8 mouse cellular contexts compared by ENCODE assay signal in the genomic region with DNA sequence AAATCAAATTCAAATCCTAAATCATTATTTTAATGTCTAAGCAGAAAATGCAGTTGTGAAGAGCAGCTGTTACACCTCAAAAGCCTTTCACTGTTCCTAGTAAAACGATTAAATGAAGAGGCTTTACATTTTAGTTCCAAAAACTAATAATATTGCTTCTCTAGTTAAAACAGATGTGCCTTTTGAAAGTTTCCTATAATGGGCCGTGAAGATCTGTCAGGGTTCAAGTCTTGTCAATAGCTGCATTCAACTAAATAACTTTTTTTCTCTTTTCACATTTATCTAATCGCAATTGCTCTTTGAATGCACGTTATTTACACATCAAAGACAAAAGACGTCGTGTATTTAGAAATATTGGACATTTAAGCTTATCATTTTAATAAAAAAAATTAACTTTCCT. TPM values are rescaled to one million over a fixed set of nuclear protein-coding genes. Genes with fewer than 3 reads are reported as not detected.
DNase-seq lines count a peak whose midpoint lies in the region; ATAC-seq and TF ChIP-seq lines count a peak whose summit lies in the region.

No protein-coding gene starts in this region.

- H3K36me3 ChIP-seq in intestine, embryonic 14.5 days (ENCODE audit: control insufficient read depth, insufficient read depth, low read length), result no peaks in the 10 kb centered on the region
- H3K36me3 ChIP-seq in intestine, embryonic 16.5 days (ENCODE audit: control insufficient read depth, insufficient read depth, low read length), result no peaks in the 10 kb centered on the region
- no peaks in the 10 kb centered on the region for H3K36me3 ChIP-seq in hindbrain, embryonic 11.5 days (ENCODE audit: control insufficient read depth, insufficient read depth, low read length)
- no peaks in the 10 kb centered on the region for H3K36me3 ChIP-seq in midbrain, embryonic 10.5 days

- H3K4me3 ChIP-seq in intestine, embryonic 14.5 days (ENCODE audit: low read depth, low read length), result peak overlapping the region; percentile 81
- no peak overlapping the region for H3K4me3 ChIP-seq in intestine, embryonic 16.5 days (ENCODE audit: low read length)
- H3K4me3 ChIP-seq in cortical plate, adult 2 months (ENCODE audit: insufficient read depth, low read length), result peak overlapping the region; percentile 65; the same call in 1 of the 2 replicates
- H3K4me3 ChIP-seq in hindbrain, embryonic 11.5 days (ENCODE audit: low read depth, low read length), result peak overlapping the region; percentile 61
- peak overlapping the region; percentile 88 for H3K4me3 ChIP-seq in midbrain, embryonic 10.5 days

- peak overlapping the region; percentile 60 for H3K4me2 ChIP-seq in intestine, embryonic 14.5 days (ENCODE audit: low read length)
- H3K4me2 ChIP-seq in intestine, embryonic 16.5 days (ENCODE audit: low read depth, low read length), result no peak overlapping the region
- H3K4me2 ChIP-seq in hindbrain, embryonic 11.5 days (replicated peaks; ENCODE audit: low read depth, low read length), result no peak overlapping the region; the same call in 1 of the 2 replicates

- H3K27ac ChIP-seq in intestine, embryonic 14.5 days (ENCODE audit: low read depth), result peak overlapping the region; percentile 100; the same call in 1 of the 2 replicates
- no peak overlapping the region for H3K27ac ChIP-seq in intestine, embryonic 16.5 days (ENCODE audit: low read length)
- H3K27ac ChIP-seq in cortical plate, adult 2 months (ENCODE audit: insufficient read depth, low read length), result no peak overlapping the region
- peak overlapping the region; percentile 98 for H3K27ac ChIP-seq in hindbrain, embryonic 11.5 days (ENCODE audit: low read depth, low read length)
- H3K27ac ChIP-seq in midbrain, embryonic 10.5 days (replicated peaks), result peak overlapping the region; percentile 100

- no peak for ATAC-seq in intestine, embryonic 14.5 days (replicated peaks; ENCODE audit: low FRiP score, low TSS enrichment, low read depth)
- ATAC-seq in intestine, embryonic 16.5 days, result no peak
- no peak for ATAC-seq in hindbrain, embryonic 11.5 days (ENCODE audit: low FRiP score)

- H3K4me1 ChIP-seq in intestine, embryonic 14.5 days (replicated peaks; ENCODE audit: control insufficient read depth, insufficient read depth, low read length), result peaks cover 7% of the 10 kb centered on the region
- peaks cover 4% of the 10 kb centered on the region; the same call in 1 of the 2 replicates for H3K4me1 ChIP-seq in intestine, embryonic 16.5 days (ENCODE audit: control insufficient read depth, insufficient read depth, low read length)
- H3K4me1 ChIP-seq in cortical plate, adult 2 months (ENCODE audit: control insufficient read depth, insufficient read depth, low read length), result peaks cover 2% of the 10 kb centered on the region; the same call in 1 of the 2 replicates
- 0 out of 2 replicates have a peak, but pooled peaks cover 2% of the 10 kb centered on the region for H3K4me1 ChIP-seq in hindbrain, embryonic 11.5 days (replicated peaks; ENCODE audit: control insufficient read depth, insufficient read depth, low read length)
- H3K4me1 ChIP-seq in midbrain, embryonic 10.5 days, result peaks cover 23% of the 10 kb centered on the region

- no peak for TF ChIP-seq CTCF in cortical plate, adult 2 months (IDR thresholded peaks at IDR 0.05; ENCODE audit: extremely low read depth, insufficient read depth, low read length)

- DNase-seq in intestine, embryonic 14.5 days (ENCODE audit: low spot score), result no peak
- no peak for DNase-seq in hindbrain, embryonic 11.5 days (ENCODE audit: low spot score)
- no peak for DNase-seq in midbrain, embryonic 10.5 days (ENCODE audit: low spot score)
- DNase-seq in testis, postnatal 14 days (ENCODE audit: low spot score), result no peak
- no peak for DNase-seq in gastrocnemius, adult 18-20 months (ENCODE audit: low spot score)
- no peak for DNase-seq in kidney, postnatal 25 days

- H3K27me3 ChIP-seq in intestine, embryonic 14.5 days (replicated peaks; ENCODE audit: control insufficient read depth, insufficient read depth, low read length), result no peaks in the 10 kb centered on the region
- no peaks in the 10 kb centered on the region for H3K27me3 ChIP-seq in intestine, embryonic 16.5 days (replicated peaks; ENCODE audit: control insufficient read depth, insufficient read depth, low read length)
- no peaks in the 10 kb centered on the region for H3K27me3 ChIP-seq in hindbrain, embryonic 11.5 days (ENCODE audit: control insufficient read depth, insufficient read depth, low read length)
- no peaks in the 10 kb centered on the region for H3K27me3 ChIP-seq in midbrain, embryonic 10.5 days (ENCODE audit: low read depth, poor library complexity, severe bottlenecking)

- no peaks in the 10 kb centered on the region for H3K9me3 ChIP-seq in intestine, embryonic 14.5 days (ENCODE audit: control insufficient read depth, low read length)
- no peaks in the 10 kb centered on the region for H3K9me3 ChIP-seq in intestine, embryonic 16.5 days (ENCODE audit: control insufficient read depth, low read length)
- no peaks in the 10 kb centered on the region for H3K9me3 ChIP-seq in hindbrain, embryonic 11.5 days (ENCODE audit: control insufficient read depth, low read length)
- H3K9me3 ChIP-seq in midbrain, embryonic 10.5 days (replicated peaks), result no peaks in the 10 kb centered on the region

- no peak for TF ChIP-seq POLR2A in cortical plate, adult 2 months (IDR thresholded peaks at IDR 0.05; ENCODE audit: extremely low read depth, insufficient read depth, low read length)

- 14% methylated on average over 6 of the region's 6 CpGs for WGBS in intestine, embryonic 14.5 days
- 15% methylated on average over 6 of the region's 6 CpGs for WGBS in intestine, embryonic 16.5 days
- WGBS in hindbrain, embryonic 11.5 days, result 14% methylated on average over 6 of the region's 6 CpGs
- 19% methylated on average over 6 of the region's 6 CpGs for WGBS in midbrain, embryonic 10.5 days

- H3K9ac ChIP-seq in intestine, embryonic 14.5 days (ENCODE audit: low read length), result peak overlapping the region; percentile 99
- H3K9ac ChIP-seq in intestine, embryonic 16.5 days (ENCODE audit: low read depth, low read length), result no peak overlapping the region
- H3K9ac ChIP-seq in hindbrain, embryonic 11.5 days (ENCODE audit: low read depth, low read length), result no peak overlapping the region

RNA-seq across cellular contexts. Expression of gene Zc3h6, which starts 1.0 kb away (rescaled TPM):
- 1.7 and 1.9 TPM in 2 replicates for polyA plus RNA-seq in intestine, embryonic 14.5 days (2014; fragmentation: Nextera tagmentation; extraction: Ambion mirVana)
- 0.89 and 1.2 TPM in 2 replicates for polyA plus RNA-seq in intestine, embryonic 16.5 days (2015; fragmentation: Nextera tagmentation; extraction: Ambion mirVana)
- polyA plus RNA-seq in cortical plate, adult 2 months (2012; rRNA removed), result 4.8 and 5.5 TPM in 2 replicates
- polyA plus RNA-seq in hindbrain, embryonic 11.5 days (2014; fragmentation: Nextera tagmentation; extraction: Ambion mirVana), result 1.8 and 2.2 TPM in 2 replicates
- 1.5 and 1.9 TPM in 2 replicates for polyA plus RNA-seq in midbrain, embryonic 10.5 days (2016; fragmentation: Nextera tagmentation; extraction: Ambion mirVana)
- 1 to 10 TPM; 7.2 to 7.6 TPM for total RNA-seq in gastrocnemius, adult 18-20 months (2021)

RNA-seq across cellular contexts. Expression of gene Gm10762, which starts 1.3 kb away (rescaled TPM):
- 13.5 and 14.9 TPM in 2 replicates for polyA plus RNA-seq in intestine, embryonic 14.5 days (2014; fragmentation: Nextera tagmentation; extraction: Ambion mirVana)
- polyA plus RNA-seq in intestine, embryonic 16.5 days (2015; fragmentation: Nextera tagmentation; extraction: Ambion mirVana), result 6.8 and 7.8 TPM in 2 replicates
- polyA plus RNA-seq in cortical plate, adult 2 months (2012; rRNA removed), result 4.9 and 5.2 TPM in 2 replicates
- 19.8 and 20.0 TPM in 2 replicates for polyA plus RNA-seq in hindbrain, embryonic 11.5 days (2014; fragmentation: Nextera tagmentation; extraction: Ambion mirVana)
- 16.1 and 19.6 TPM in 2 replicates for polyA plus RNA-seq in midbrain, embryonic 10.5 days (2016; fragmentation: Nextera tagmentation; extraction: Ambion mirVana)
- total RNA-seq in gastrocnemius, adult 18-20 months (2021), result 10 to 100 TPM; 15.2 to 15.5 TPM

RNA-seq across cellular contexts. Expression of gene Zc3h8, which starts 22.4 kb away (rescaled TPM):
- polyA plus RNA-seq in intestine, embryonic 14.5 days (2014; fragmentation: Nextera tagmentation; extraction: Ambion mirVana), result 10.2 and 11.5 TPM in 2 replicates
- polyA plus RNA-seq in intestine, embryonic 16.5 days (2015; fragmentation: Nextera tagmentation; extraction: Ambion mirVana), result 5.7 and 6.1 TPM in 2 replicates
- polyA plus RNA-seq in cortical plate, adult 2 months (2012; rRNA removed), result 8.1 and 8.3 TPM in 2 replicates
- 9.4 and 10.6 TPM in 2 replicates for polyA plus RNA-seq in hindbrain, embryonic 11.5 days (2014; fragmentation: Nextera tagmentation; extraction: Ambion mirVana)
- 8.8 and 9.0 TPM in 2 replicates for polyA plus RNA-seq in midbrain, embryonic 10.5 days (2016; fragmentation: Nextera tagmentation; extraction: Ambion mirVana)
- 1 to 10 TPM; 8.4 to 8.9 TPM for total RNA-seq in gastrocnemius, adult 18-20 months (2021)

Comparison
In these comparisons a context has a peak if more than half of its experiments do, and no peak if none do; other contexts are left out.
1. H3K27ac ChIP-seq: peak in intestine, embryonic 14.5 days (single experiment), hindbrain, embryonic 11.5 days (single experiment) and midbrain, embryonic 10.5 days (single experiment); none in intestine, embryonic 16.5 days (single experiment) and cortical plate, adult 2 months (single experiment).